Mouse (Mus musculus): ENCODE data around the gene Phf6.
"Not testable (repeated sequence)": the region's sequence is repeated elsewhere in the genome, so short reads cannot be mapped to it uniquely, and the experiment has no call there.

The Phf6 gene

DNA sequence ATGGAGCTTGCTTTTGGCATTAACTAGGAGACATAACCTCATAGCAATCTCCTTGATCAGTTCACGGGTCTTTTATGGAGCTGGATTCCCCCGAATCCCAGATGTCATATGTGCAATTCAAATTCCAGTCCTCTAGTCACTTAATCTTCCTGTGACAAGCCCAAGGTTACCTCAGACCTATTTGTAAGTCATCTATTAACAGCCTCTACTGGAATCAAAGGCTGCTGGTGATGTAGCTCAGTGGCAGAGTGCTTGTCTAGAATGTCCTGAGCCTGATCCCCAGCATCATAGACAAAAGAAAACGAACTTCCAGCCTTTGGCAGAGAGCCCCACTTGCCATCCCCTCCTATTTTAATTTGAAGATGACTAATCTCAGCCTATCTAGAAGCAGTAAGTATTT, 69.3 kb downstream of the Phf6 start:
- DNase-seq, result no peak

DNA sequence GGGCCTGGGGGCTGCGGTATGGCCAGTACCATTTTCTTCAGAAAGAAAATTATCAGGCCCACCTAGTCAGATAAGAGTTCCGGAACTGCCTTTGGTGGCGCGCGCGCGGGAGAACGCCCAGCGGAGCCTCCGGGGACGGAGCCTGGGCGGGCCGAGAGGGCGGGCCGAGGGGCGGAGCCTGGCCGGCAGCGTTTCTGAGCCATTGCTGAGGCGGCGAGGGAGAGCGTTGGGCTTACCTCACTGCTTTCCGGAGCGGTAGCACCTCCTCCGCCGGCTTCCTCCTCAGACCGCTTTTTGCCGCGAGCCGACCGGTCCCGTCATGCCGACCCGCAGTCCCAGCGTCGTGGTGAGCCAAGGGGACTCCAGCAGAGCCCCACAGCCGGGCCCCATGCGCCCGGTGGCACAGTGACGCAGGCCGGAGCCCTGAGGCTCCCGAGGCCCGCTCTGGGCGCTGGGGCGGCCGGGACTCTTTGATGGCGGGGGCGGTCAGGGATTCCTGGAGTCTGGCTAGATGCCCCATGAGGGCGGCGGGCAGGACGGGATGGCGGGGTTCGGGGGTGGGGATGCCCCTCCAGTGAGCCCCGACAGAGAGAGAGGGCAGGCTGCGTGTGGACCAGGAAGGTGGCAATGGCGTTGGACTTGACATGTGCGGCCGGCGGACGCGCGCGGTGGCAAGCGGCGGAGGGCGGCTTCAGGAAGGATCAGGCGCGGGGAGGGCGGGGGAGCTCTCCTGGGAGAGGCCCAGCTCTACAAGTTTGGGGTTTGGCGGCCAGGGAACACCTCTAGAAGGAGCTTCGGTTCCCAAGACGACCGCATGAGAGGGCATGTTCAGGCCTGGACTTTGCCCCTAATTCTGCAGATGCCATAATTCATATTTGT, 76.1 kb downstream of the Phf6 start, which contains the start of gene Hprt:
TSS of gene Hprt (plus strand) at position 233 of the 879 bp plus-strand sequence.
- peak; percentile 74 to 79 for DNase-seq

DNA sequence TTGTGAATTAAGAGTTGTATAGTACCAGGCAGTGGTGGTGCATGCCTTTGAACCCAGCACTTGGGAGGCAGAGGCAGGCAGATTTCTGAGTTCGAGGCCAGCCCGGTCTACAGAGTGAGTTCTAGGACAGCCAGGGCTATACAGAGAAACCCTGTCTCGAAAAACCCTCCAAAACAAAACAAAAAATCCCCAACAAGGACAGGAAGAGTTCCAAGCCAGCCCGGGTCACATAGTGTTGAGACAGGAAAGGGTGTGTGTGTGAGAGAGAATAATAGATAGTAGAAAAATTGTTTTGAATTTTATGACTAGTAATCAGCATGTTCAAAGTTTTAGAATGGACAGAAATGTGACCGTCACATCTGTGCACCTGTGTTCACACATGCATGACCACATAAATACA, 82.7 kb downstream of the Phf6 start:
- not testable (repeated sequence) for DNase-seq

DNA sequence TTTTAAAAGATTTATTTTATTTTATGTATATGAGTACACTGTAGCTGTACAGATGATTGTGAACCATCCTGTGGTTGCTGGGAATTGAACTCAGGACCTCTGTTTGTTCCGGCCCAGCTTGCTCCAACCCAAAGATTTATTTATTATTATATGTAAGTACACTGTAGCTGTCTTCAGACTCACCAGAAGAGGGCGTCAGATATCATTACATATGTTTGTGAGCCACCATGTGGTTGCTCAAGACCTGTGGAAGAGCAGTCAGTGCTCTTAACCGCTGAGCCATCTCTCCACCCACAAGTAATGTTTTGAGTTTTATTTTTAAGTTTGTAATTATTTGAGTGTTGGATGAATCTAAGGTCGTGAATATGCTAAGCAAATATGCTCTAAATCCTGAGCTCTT, 92.8 kb downstream of the Phf6 start:
- not testable (repeated sequence) for DNase-seq

DNA sequence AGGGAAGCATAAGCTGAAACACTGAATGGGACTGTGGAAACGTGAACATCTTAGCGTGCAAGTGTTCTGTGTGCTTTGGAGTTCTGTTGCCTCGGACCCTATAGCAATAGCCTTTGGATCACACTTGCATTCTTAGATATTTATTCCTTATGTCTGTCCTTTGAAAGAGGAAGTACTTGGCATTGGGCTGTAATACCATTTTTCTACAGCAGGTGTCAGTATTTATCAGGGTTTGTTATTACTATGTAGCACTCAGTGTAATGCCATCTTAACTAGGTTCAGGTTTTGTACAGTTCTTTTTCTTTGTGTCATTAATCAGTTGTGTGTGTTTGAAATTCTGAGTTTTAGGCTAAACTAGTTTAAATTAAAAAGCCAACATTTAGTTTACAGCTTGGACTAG, 94.0 kb downstream of the Phf6 start:
- no peak for DNase-seq

All from thymus, adult 18-20 months (tissue).